Mouse (Mus musculus): ENCODE measurements around the gene Etv5.

- TF ChIP-seq CTCF (IDR thresholded peaks at IDR 0.05; ENCODE audit: borderline replicate concordance, extremely low read depth, insufficient read depth, insufficient read length) (no peak), POLR2A (IDR thresholded peaks at IDR 0.05; ENCODE audit: borderline replicate concordance, extremely low read depth, insufficient read depth, insufficient read length, poor library complexity, severe bottlenecking) (no peak)
These were observed 22.2 kb upstream of the Etv5 start for GRCm38 (mm10) chr16:22461728-22462127.
